Mouse (Mus musculus) frontal cortex, adult 2 months (tissue): Measurements from ENCODE around the gene Zfp36l2. TPM values are rescaled to one million over a fixed set of nuclear protein-coding genes. Genes with fewer than 3 reads are reported as not detected.

Experiments used
- DNase-seq, 2 experiments: peaks; one replicate each; pipeline ENCODE4 v3.0.0; 2022; ENCODE audit warnings: low spot score in 1 of 2; ENCODE audit errors: extremely low spot score in 1 of 2
- polyA plus RNA-seq: library from polyadenylated mRNA; depleted of rRNA; stranded (reverse); fragments of >200 nt; gene quantifications from 2 replicates; pipeline ENCODE4 v1.2.3, GENCODE M21; 2012

Zfp36l2 gene
- polyA plus RNA-seq, 1 experiment: 24.3 TPM

GRCm38 (mm10) chr17:84137393-84138171 lies 50.2 kb downstream of the Zfp36l2 start:
- DNase-seq: no peak

- DNase-seq: no peak
Observed at GRCm38 (mm10) chr17:84136669-84137392, 50.9 kb downstream of the Zfp36l2 start.

GRCm38 (mm10) chr17:84136217-84136616 lies 51.5 kb downstream of the Zfp36l2 start:
- no peak for DNase-seq

GRCm38 (mm10) chr17:84135243-84135642 lies 52.5 kb downstream of the Zfp36l2 start:
- DNase-seq: no peak
